Mouse (Mus musculus) ovary, postnatal 10 days (tissue): ENCODE measurements at regions not wholly inside any gene's neighbourhood (a gene's known extent, or its start where the extent isn't known, plus 50 kb on each side); places are given as distances from the start of the nearest gene placed in this dataset.
A peak's percentile ranks its signal among the peaks of the same experiment; 100 is the strongest.

ENCODE experiments used
- DNase-seq: peaks from one replicate; pipeline ENCODE4 v3.0.0; 2022; ENCODE audit warnings: low spot score

- no peak for DNase-seq
Measured at GRCm38 (mm10) chr11:117538732-117539131, 54.6 kb downstream of the Gm11733 start.

- DNase-seq = no peak
Measured at GRCm38 (mm10) chr11:117540609-117541008, 56.4 kb downstream of the Gm11733 start.

- no peak for DNase-seq
Measured at GRCm38 (mm10) chr11:117541205-117541884, 57.2 kb downstream of the Gm11733 start.

- DNase-seq = no peak
Measured at GRCm38 (mm10) chr11:117543191-117543590, 59.0 kb downstream of the Gm11733 start.

GRCm38 (mm10) chr11:117544507-117544906 lies 60.3 kb downstream of the Gm11733 start:
- DNase-seq = no peak

- DNase-seq = no peak
Measured at GRCm38 (mm10) chr11:117544926-117545325, 60.8 kb downstream of the Gm11733 start.

GRCm38 (mm10) chr11:117551926-117552325 lies 67.8 kb downstream of the Gm11733 start:
- DNase-seq = no peak

GRCm38 (mm10) chr11:117552430-117552969 lies 68.3 kb downstream of the Gm11733 start:
- no peak for DNase-seq

GRCm38 (mm10) chr11:117554111-117554510 lies 69.9 kb downstream of the Gm11733 start:
- no peak for DNase-seq

- DNase-seq = no peak
Measured at GRCm38 (mm10) chr11:117557474-117558381, 73.6 kb downstream of the Gm11733 start.

GRCm38 (mm10) chr11:117559839-117560238 lies 75.7 kb downstream of the Gm11733 start:
- DNase-seq = no peak

GRCm38 (mm10) chr11:117567961-117568605 lies 83.9 kb downstream of the Gm11733 start:
- DNase-seq = no peak

- peak; percentile 8 for DNase-seq
Measured at GRCm38 (mm10) chr11:117568606-117568991, 84.4 kb downstream of the Gm11733 start.

GRCm38 (mm10) chr11:117569566-117570101 lies 84.5 kb upstream of the Tnrc6c start:
- no peak for DNase-seq

GRCm38 (mm10) chr11:117571858-117572257 lies 82.2 kb upstream of the Tnrc6c start:
- DNase-seq = no peak

- DNase-seq = no peak
Measured at GRCm38 (mm10) chr11:117574721-117575120, 79.4 kb upstream of the Tnrc6c start.

- DNase-seq = no peak
Measured at GRCm38 (mm10) chr11:117579121-117579520, 75.0 kb upstream of the Tnrc6c start.

- no peak for DNase-seq
Measured at GRCm38 (mm10) chr11:117579720-117580119, 74.4 kb upstream of the Tnrc6c start.

- no peak for DNase-seq
Measured at GRCm38 (mm10) chr11:117583478-117583877, 70.6 kb upstream of the Tnrc6c start.

- no peak for DNase-seq
Measured at GRCm38 (mm10) chr11:117585556-117585955, 68.5 kb upstream of the Tnrc6c start.

- no peak for DNase-seq
Measured at GRCm38 (mm10) chr11:117586063-117586462, 68.0 kb upstream of the Tnrc6c start.

GRCm38 (mm10) chr11:117586857-117587425 lies 67.1 kb upstream of the Tnrc6c start:
- DNase-seq = no peak
